Mouse (Mus musculus) midbrain, postnatal 0 days (tissue): ENCODE measurements at regions not wholly inside any gene's neighbourhood (a gene's known extent, or its start where the extent isn't known, plus 50 kb on each side); places are given as distances from the start of the nearest gene placed in this dataset.

Experiments
- ATAC-seq: fragments of 200-750 bp; cut with Nextera tagmentation; 2 replicates; pipeline ENCODE4 v1.8.0; 2017; ENCODE audit warnings: moderate number of reproducible peaks, mild to moderate bottlenecking, moderate TSS enrichment, moderate library complexity; ENCODE audit not compliant: low FRiP score
- DNase-seq: peaks from one replicate; pipeline ENCODE4 v3.0.0-alpha.2; 2015; ENCODE audit warnings: low spot score
- H3K27ac ChIP-seq: fragments of 300-500 bp; sonication (generic); 2 replicates; pipeline ENCODE4 v1.5.1; 2014; ENCODE audit warnings: low read depth, mild to moderate bottlenecking, low read length, mixed read lengths
- H3K27me3 ChIP-seq: fragments of 300-500 bp; sonication (generic); 2 replicates; pipeline ENCODE4 v1.6.1; 2014; ENCODE audit warnings: low read length, control low read depth, mixed read lengths; ENCODE audit not compliant: insufficient read depth
- H3K36me3 ChIP-seq: fragments of 300-500 bp; sonication (generic); 2 replicates; pipeline ENCODE4 v1.6.1; 2014; ENCODE audit warnings: low read length, control low read depth, mixed read lengths; ENCODE audit not compliant: insufficient read depth
- H3K4me1 ChIP-seq: fragments of 300-500 bp; sonication (generic); 2 replicates; pipeline ENCODE4 v1.6.1; 2014; ENCODE audit warnings: mild to moderate bottlenecking, control low read depth, antibody characterized with exemption, low read length, mixed read lengths; ENCODE audit not compliant: insufficient read depth
- H3K4me2 ChIP-seq: fragments of 300-500 bp; sonication (generic); 2 replicates; pipeline ENCODE4 v1.6.1; 2014; ENCODE audit warnings: low read depth, mild to moderate bottlenecking, low read length, mixed read lengths; ENCODE audit not compliant: poor library complexity, severe bottlenecking
- H3K4me3 ChIP-seq: fragments of 300-500 bp; sonication (generic); 2 replicates; pipeline ENCODE4 v1.5.1; 2014; ENCODE audit warnings: low read depth, mild to moderate bottlenecking, low read length, moderate library complexity
- H3K9ac ChIP-seq: fragments of 300-500 bp; sonication (generic); replicated peaks from 2 replicates; pipeline ENCODE4 v1.6.1; 2014; ENCODE audit warnings: mild to moderate bottlenecking, low read length, moderate library complexity, mixed read lengths; ENCODE audit not compliant: poor library complexity, severe bottlenecking
- H3K9me3 ChIP-seq: fragments of 300-500 bp; sonication (generic); 2 replicates; pipeline ENCODE4 v1.6.1; 2016; ENCODE audit warnings: low read length, control low read depth
- CTCF ChIP-seq: IDR thresholded peaks from 2 replicates; pipeline ENCODE4 v1.5.1; 2016; ENCODE audit warnings: antibody characterized with exemption, mild to moderate bottlenecking
- WGBS: fragments of 180-500 bp; shearing (Covaris S2); extraction: QIAGEN DNeasy Blood & Tissue Kit; methylation state at CpG from one replicate; pipeline ENCODE4 v1.1.7; 2014; 5-methylcytosine and 5-hydroxymethylcytosine counted together

DNA sequence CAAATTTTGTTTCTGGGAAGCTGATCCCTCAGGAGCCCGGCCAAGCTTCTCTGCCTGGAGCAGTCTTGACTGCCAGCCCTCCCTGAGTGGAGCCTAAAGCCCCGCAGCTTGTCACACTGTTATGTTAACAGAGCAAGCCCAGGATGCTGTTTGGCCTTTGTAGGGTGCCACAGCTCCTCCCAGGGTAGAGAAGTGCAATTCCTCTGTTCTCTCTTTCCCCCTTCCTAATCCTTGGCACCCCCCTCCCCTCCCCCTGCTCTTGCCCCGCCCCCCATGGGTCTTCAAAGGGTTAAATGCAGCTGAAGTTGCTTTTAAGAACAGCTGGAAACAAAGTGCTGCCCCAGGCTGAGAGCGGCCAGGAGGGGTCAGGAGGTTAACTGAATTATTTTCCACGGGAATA lies 234.1 kb upstream of the Rgma start:
- ATAC-seq (no peak), DNase-seq (peak; percentile 28)
- H3K9ac ChIP-seq: no peak overlapping the region
- no peak overlapping the region for H3K4me3 ChIP-seq
- H3K36me3 ChIP-seq: no peaks in the 10 kb centered on the region
- 10% methylated on average over 5 of the region's 5 CpGs for WGBS
- H3K9me3 ChIP-seq: no peaks in the 10 kb centered on the region
- H3K4me2 ChIP-seq: no peak overlapping the region
- H3K27ac ChIP-seq: no peak overlapping the region
- H3K4me1 ChIP-seq: no peaks in the 10 kb centered on the region; the same call in 1 of the 2 replicates
- TF ChIP-seq CTCF: no peak
- no peaks in the 10 kb centered on the region for H3K27me3 ChIP-seq

DNA sequence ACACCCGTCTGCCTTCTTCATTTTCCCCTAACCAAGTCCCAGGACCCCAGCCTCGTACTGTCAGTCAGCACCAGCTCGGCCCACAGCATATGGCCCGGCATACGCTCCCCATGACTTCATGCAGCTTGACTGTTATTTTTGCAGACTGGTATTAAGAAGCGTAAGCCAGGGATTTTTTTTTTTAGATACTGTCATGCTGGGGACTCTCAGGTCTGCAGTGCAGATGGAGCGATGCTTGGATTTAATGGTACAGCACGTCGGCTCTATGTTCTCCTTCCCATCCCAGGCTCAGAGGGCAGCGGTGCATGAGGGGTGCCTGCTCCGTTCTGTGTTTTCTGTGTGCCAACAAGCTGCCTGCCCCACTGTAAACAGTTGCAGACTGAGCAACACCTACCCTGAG lies 231.4 kb upstream of the Rgma start:
- ATAC-seq: no peak
- Histone ChIP-seq H3K4me3 (no peak overlapping the region), H3K4me2 (no peak overlapping the region), H3K9me3 (no peaks in the 10 kb centered on the region), H3K27ac (no peak overlapping the region), H3K27me3 (no peaks in the 10 kb centered on the region), H3K36me3 (no peaks in the 10 kb centered on the region), H3K4me1 (no peaks in the 10 kb centered on the region; the same call in 1 of the 2 replicates), H3K9ac (no peak overlapping the region)
- 75% methylated on average over 11 of the region's 11 CpGs for WGBS
- DNase-seq: peak; percentile 32
- TF ChIP-seq CTCF: no peak

DNA sequence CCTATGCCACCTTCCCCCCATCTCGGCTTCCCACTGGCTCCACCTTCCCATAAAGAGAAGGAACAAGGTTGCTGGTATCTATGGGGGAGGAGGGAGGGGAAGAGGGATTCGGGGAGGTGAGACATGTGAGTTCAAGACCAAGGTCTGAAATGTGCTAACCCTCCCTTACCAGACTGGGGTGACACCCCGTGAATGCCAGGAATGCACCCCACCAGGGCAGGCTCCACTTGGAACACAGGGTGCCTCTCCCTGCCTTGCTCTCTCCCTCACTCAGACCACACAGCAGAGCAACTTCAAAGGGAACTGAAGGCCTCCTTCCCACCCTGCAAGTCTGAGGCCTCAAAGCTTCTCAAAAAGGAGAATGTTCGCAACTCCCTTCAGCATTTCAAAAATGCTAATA lies 230.5 kb upstream of the Rgma start:
- H3K9me3 ChIP-seq: no peaks in the 10 kb centered on the region
- H3K9ac ChIP-seq: no peak overlapping the region
- TF ChIP-seq CTCF: no peak
- DNase-seq: no peak
- no peak overlapping the region for H3K27ac ChIP-seq
- no peak overlapping the region for H3K4me3 ChIP-seq
- H3K4me1 ChIP-seq: no peaks in the 10 kb centered on the region; the same call in 1 of the 2 replicates
- 50% methylated on average over 4 of the region's 4 CpGs for WGBS
- ATAC-seq: no peak
- H3K27me3 ChIP-seq: no peaks in the 10 kb centered on the region
- H3K36me3 ChIP-seq: no peaks in the 10 kb centered on the region
- H3K4me2 ChIP-seq: no peak overlapping the region

DNA sequence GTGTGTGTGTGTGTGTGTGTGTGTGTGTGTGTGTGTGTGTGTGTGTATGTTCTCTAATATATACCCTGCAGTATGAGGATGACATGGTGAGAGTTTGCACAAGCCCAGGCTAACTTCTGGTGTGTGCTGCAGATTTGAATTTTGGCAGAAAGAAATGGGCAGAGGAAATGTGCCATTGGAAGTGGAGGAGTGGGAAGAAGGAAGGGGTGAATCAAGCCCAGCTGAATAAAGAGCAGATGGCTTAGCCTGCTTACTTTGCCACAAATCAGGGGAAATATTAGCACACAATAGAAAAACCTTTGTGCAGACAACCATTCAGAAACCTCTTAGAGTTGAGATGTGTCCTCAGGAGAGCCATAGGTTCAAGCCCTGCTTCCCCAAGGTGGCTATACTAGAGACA lies 228.1 kb upstream of the Rgma start:
- Histone ChIP-seq H3K4me3 (no peak overlapping the region), H3K27ac (no peak overlapping the region), H3K36me3 (no peaks in the 10 kb centered on the region), H3K4me1 (no peaks in the 10 kb centered on the region; the same call in 1 of the 2 replicates), H3K9me3 (no peaks in the 10 kb centered on the region), H3K9ac (no peak overlapping the region), H3K4me2 (no peak overlapping the region), H3K27me3 (no peaks in the 10 kb centered on the region)
- DNase-seq: no peak
- no peak for ATAC-seq
- TF ChIP-seq CTCF: no peak

DNA sequence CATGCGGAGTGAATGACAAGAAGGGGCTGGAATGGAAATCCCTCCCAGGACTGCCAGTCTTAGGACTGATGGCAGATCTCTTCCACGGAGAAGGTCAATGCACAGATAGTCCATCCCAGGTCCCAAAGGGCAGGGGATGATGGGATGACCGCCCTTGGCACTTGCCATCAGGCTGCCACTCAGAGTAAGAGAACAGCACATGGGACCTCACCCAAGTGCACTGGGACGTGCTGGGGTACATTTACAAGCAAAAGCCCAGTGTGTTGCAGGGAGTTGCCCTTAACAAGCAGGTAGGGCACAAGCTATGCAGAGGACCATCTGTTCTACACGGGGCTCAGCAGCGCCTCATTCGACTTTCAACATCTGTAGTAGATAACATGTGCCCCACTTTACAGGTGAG lies 224.9 kb upstream of the Rgma start:
- no peaks in the 10 kb centered on the region; the same call in 1 of the 2 replicates for H3K4me1 ChIP-seq
- DNase-seq (no peak), ATAC-seq (no peak)
- no peak overlapping the region for H3K4me3 ChIP-seq
- H3K27me3 ChIP-seq: no peaks in the 10 kb centered on the region
- H3K36me3 ChIP-seq: no peaks in the 10 kb centered on the region
- H3K4me2 ChIP-seq: no peak overlapping the region
- H3K9ac ChIP-seq: no peak overlapping the region
- no peak for TF ChIP-seq CTCF
- 82% methylated on average over 7 of the region's 7 CpGs for WGBS
- H3K27ac ChIP-seq: no peak overlapping the region
- H3K9me3 ChIP-seq: no peaks in the 10 kb centered on the region

DNA sequence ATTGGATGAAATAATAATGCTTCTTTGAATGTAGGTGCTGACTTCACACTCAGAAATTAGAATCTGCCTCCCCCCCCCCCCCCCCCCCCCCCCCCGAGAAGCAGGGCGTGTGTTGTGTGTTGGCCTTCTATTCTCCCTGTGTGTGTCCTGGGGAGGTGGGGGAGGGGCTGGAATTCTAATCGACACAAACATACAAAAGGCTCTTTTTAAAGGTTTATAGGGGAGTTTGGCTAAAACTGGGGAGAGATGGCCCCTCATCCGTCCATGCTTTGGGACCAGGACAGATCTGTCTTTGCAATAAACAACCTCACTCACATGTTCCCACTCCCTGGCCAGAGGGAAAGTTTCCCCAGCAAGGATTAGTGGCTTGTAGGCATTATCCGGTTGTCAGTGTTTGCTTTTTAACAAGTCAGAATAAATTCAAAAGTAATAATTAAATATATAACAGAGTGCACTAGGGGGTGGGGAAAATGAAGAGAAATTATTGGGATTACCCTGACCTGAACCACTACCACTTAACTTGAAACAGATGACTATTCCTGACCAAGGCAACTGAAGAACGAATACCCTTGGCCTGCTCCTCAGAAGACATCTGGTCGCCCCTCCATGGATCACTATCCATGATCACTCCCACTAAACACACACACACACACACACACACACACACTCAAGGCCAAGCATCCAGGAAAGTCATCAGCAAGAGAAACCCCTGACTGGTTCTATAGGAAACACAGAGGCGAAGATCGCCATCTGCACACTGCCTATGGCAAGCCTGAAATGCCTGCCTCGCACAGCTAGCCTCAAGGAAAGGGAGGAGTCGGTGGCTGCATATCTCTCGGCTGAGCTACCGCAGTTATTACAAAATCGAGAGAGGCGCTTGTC lies 223.5 kb upstream of the Rgma start:
- ATAC-seq: no peak
- WGBS: 32% methylated on average over 13 of the region's 15 CpGs

More for the DNA sequence above, 223.5 kb upstream of the Rgma start:
- no peak for TF ChIP-seq CTCF
- no peaks in the 10 kb centered on the region; the same call in 1 of the 2 replicates for H3K4me1 ChIP-seq
- no peak overlapping the region for H3K9ac ChIP-seq
- H3K9me3 ChIP-seq: no peaks in the 10 kb centered on the region
- no peaks in the 10 kb centered on the region for H3K36me3 ChIP-seq
- DNase-seq: no peak
- H3K4me2 ChIP-seq: no peak overlapping the region
- H3K27me3 ChIP-seq: no peaks in the 10 kb centered on the region
- no peak overlapping the region for H3K4me3 ChIP-seq
- no peak overlapping the region for H3K27ac ChIP-seq
